ENCODE assay signal across 25 mouse cellular contexts in the genomic region with DNA sequence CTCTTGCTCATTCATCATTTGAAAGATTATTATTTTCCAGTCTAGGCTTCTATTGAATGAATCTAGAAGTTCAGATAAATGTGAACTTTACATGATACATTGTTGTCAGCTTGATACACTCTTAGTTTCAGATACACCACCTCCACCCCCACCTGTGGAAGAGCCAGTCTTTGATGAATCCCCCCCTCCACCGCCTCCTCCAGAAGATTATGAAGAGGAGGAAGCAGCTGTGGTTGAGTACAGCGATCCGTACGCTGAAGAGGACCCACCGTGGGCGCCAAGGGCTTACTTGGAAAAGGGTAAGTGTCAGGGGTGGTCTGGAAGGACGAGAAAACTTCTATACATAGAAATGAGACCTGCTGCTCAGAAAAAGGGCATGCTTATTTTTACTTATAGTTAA.
DNase-seq lines count a peak whose midpoint lies in the region.
"Had no signal": no experiment of that assay in that cellular context is flagged by ENCODE, and none has a peak within 500 bp of the region (broad histone marks: within the 10 kb centered on the region; RNA-seq: fewer than 3 reads in every experiment).

No protein-coding gene starts in this region.

- no peaks in the 10 kb centered on the region for H3K9me3 ChIP-seq in forebrain, embryonic 10.5 days
- H3K9me3 ChIP-seq: embryonic facial prominence, embryonic 12.5 days; embryonic facial prominence, embryonic 15.5 days; forebrain, embryonic 12.5 days; forebrain, embryonic 15.5 days; heart, embryonic 10.5 days; heart, embryonic 13.5 days had no signal

- H3K27me3 ChIP-seq in forebrain, embryonic 10.5 days (ENCODE audit: poor library complexity, severe bottlenecking) = no peaks in the 10 kb centered on the region
- H3K27me3 ChIP-seq: embryonic facial prominence, embryonic 12.5 days; embryonic facial prominence, embryonic 15.5 days; forebrain, embryonic 12.5 days; forebrain, embryonic 15.5 days; heart, embryonic 13.5 days had no signal

- no peak overlapping the region for H3K4me3 ChIP-seq in forebrain, embryonic 10.5 days
- H3K4me3 ChIP-seq: embryonic facial prominence, embryonic 12.5 days; embryonic facial prominence, embryonic 15.5 days; forebrain, embryonic 12.5 days; forebrain, embryonic 15.5 days; heart, adult 2 months; heart, embryonic 10.5 days; heart, embryonic 13.5 days had no signal

- no peaks in the 10 kb centered on the region for H3K4me1 ChIP-seq in forebrain, embryonic 10.5 days
- H3K4me1 ChIP-seq: embryonic facial prominence, embryonic 12.5 days; embryonic facial prominence, embryonic 15.5 days; forebrain, embryonic 12.5 days; forebrain, embryonic 15.5 days had no signal

- DNase-seq in testis, postnatal 14 days (ENCODE audit: low spot score) = peak; percentile 11
- no peak for DNase-seq in testis, postnatal 10 days (ENCODE audit: low spot score)
- DNase-seq in thymus, postnatal 10 days (ENCODE audit: low spot score in 2 of 2) = peak; percentile 21 to 44
- peak; percentile 44 to 63 for DNase-seq in thymus, postnatal 36 days
- no peak for DNase-seq in gastrocnemius, adult 18-20 months (ENCODE audit: low spot score)
- DNase-seq in left cerebral cortex, adult 18-20 months (ENCODE audit: low spot score in 2 of 2) = no peak
- DNase-seq in forebrain, embryonic 10.5 days (ENCODE audit: extremely low spot score, low spot score) = no peak
- DNase-seq: adrenal gland, adult 2 months; adrenal gland, postnatal 14 days; cerebellum, adult 11 months; cerebellum, adult 2 months; cerebellum, adult 9-11 months; cerebellum, postnatal 25 days; gastrocnemius, postnatal 10 days; gastrocnemius, postnatal 36 days; heart, adult 2 months; heart, postnatal 14 days; heart, postnatal 4 days had no signal

- WGBS in forebrain, embryonic 10.5 days = 93% methylated on average over 7 of the region's 7 CpGs

- H3K27ac ChIP-seq in forebrain, embryonic 10.5 days = no peak overlapping the region
- H3K27ac ChIP-seq: embryonic facial prominence, embryonic 12.5 days; embryonic facial prominence, embryonic 15.5 days; forebrain, embryonic 12.5 days; forebrain, embryonic 15.5 days; heart, adult 2 months; heart, embryonic 10.5 days; heart, embryonic 13.5 days; hindbrain, embryonic 14.5 days had no signal

- H3K36me3 ChIP-seq in forebrain, embryonic 10.5 days (replicated peaks) = peaks cover 57% of the 10 kb centered on the region

Comparison
In these comparisons a context has a peak if more than half of its experiments do, and no peak if none do; other contexts are left out.
1. DNase-seq: peak in testis, postnatal 14 days (single experiment), thymus, postnatal 10 days (2 of 2) and thymus, postnatal 36 days (2 of 2); none in testis, postnatal 10 days (single experiment), gastrocnemius, adult 18-20 months (single experiment), left cerebral cortex, adult 18-20 months (0 of 2) and forebrain, embryonic 10.5 days (single experiment).